Comparison of ENCODE assay signal across 38 mouse cellular contexts in the genomic region with DNA sequence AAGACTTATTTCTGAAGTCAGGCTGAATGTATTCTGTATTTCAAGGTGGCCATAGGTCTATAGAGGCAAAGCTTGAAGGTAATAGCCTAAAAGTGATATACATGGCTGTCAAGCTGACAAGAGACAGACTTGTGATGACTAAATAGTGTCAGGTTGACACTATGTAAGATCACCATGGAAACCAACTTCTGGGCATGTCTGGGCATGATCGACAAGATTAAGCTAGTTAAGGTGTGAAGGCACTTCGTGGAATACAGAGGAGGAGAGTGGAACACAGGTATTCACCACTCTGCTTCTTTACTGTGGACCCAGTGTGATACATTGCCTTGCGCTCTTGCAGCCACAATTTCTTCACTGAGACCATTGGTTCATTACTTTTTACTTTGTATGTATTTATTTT. TPM values are rescaled to one million over a fixed set of nuclear protein-coding genes. Genes with fewer than 3 reads are reported as not detected.
"Had no signal": no experiment of that assay in that cellular context is flagged by ENCODE, and none has a peak within 500 bp of the region (broad histone marks: within the 10 kb centered on the region; RNA-seq: fewer than 3 reads in every experiment).

No protein-coding gene starts in this region.

- H3K27ac ChIP-seq: gastrocnemius, adult 2 months; heart, adult 2 months; heart, embryonic 13.5 days; heart, embryonic 15.5 days; hindbrain, embryonic 13.5 days; hindbrain, embryonic 15.5 days; hindbrain, postnatal 0 days; kidney, embryonic 15.5 days; kidney, postnatal 0 days; limb, embryonic 13.5 days; limb, embryonic 15.5 days; liver, embryonic 12.5 days; liver, embryonic 14.5 days had no signal

- H3K4me1 ChIP-seq: heart, embryonic 13.5 days; heart, embryonic 15.5 days; hindbrain, embryonic 13.5 days; hindbrain, embryonic 15.5 days; kidney, embryonic 15.5 days; limb, embryonic 13.5 days; limb, embryonic 15.5 days; liver, embryonic 12.5 days had no signal

- H3K9me3 ChIP-seq: heart, embryonic 13.5 days; heart, embryonic 15.5 days; hindbrain, embryonic 13.5 days; hindbrain, embryonic 15.5 days; kidney, embryonic 15.5 days; limb, embryonic 13.5 days; limb, embryonic 15.5 days; liver, embryonic 12.5 days had no signal

- H3K4me3 ChIP-seq: gastrocnemius, adult 2 months; heart, adult 2 months; heart, embryonic 13.5 days; heart, embryonic 15.5 days; hindbrain, embryonic 13.5 days; hindbrain, embryonic 15.5 days; kidney, embryonic 15.5 days; limb, embryonic 13.5 days; limb, embryonic 15.5 days; liver, embryonic 12.5 days had no signal

- H3K36me3 ChIP-seq: heart, embryonic 13.5 days; heart, embryonic 15.5 days; hindbrain, embryonic 13.5 days; kidney, embryonic 15.5 days; limb, embryonic 13.5 days; limb, embryonic 15.5 days; liver, embryonic 12.5 days had no signal

- DNase-seq: gastrocnemius, adult 2 months; gastrocnemius, postnatal 10 days; gastrocnemius, postnatal 25 days; heart, adult 2 months; heart, postnatal 14 days; heart, postnatal 36 days; kidney, adult 18-20 months; kidney, adult 9 months; kidney, postnatal 14 days; kidney, postnatal 36 days; layer of hippocampus, adult 9-11 months; layer of hippocampus, postnatal 36 days; left cerebral cortex, postnatal 4 days had no signal

- H3K9ac ChIP-seq: heart, embryonic 13.5 days; heart, embryonic 15.5 days; hindbrain, embryonic 13.5 days; hindbrain, embryonic 15.5 days; kidney, embryonic 15.5 days; limb, embryonic 13.5 days; limb, embryonic 15.5 days; liver, embryonic 12.5 days; liver, embryonic 14.5 days had no signal

- H3K27me3 ChIP-seq: heart, embryonic 13.5 days; heart, embryonic 15.5 days; hindbrain, embryonic 13.5 days; hindbrain, embryonic 15.5 days; kidney, embryonic 15.5 days; limb, embryonic 13.5 days; limb, embryonic 15.5 days; liver, embryonic 12.5 days had no signal

RNA-seq across cellular contexts. Expression of a gene that starts 46.9 kb away (rescaled TPM):
- total RNA-seq: gastrocnemius, adult 2 months; gastrocnemius, postnatal 10 days; gastrocnemius, postnatal 25 days; heart, adult 2 months; heart, postnatal 14 days; heart, postnatal 36 days; hematopoietic stem cell, adult 5-6 weeks; hindbrain, postnatal 0 days; layer of hippocampus, adult 18-20 months; layer of hippocampus, adult 8-10 months; layer of hippocampus, postnatal 36 days; left cerebral cortex, adult 18-20 months; left cerebral cortex, adult 8-10 months; left cerebral cortex, postnatal 10 days; left cerebral cortex, postnatal 25 days; left cerebral cortex, postnatal 4 days; liver, adult 2 months had no signal
- polyA plus RNA-seq: heart, adult 2 months; heart, embryonic 11.5 days; heart, embryonic 13.5 days; heart, embryonic 15.5 days; heart, postnatal 0 days; intestine, embryonic 16.5 days; kidney, embryonic 15.5 days; large intestine, adult 2 months; limb, embryonic 11.5 days; limb, embryonic 13.5 days; liver, adult 2 months; liver, embryonic 12.5 days; liver, embryonic 14.5 days; liver, embryonic 16.5 days had no signal
